Mouse (Mus musculus): ENCODE measurements around the gene Tmem260. TPM values are rescaled to one million over a fixed set of nuclear protein-coding genes. Genes with fewer than 3 reads are reported as not detected.

The Tmem260 gene
- 8.3 and 9.0 TPM in 2 replicates for polyA plus RNA-seq (2015; fragmentation: Nextera tagmentation; extraction: Ambion mirVana)

DNA sequence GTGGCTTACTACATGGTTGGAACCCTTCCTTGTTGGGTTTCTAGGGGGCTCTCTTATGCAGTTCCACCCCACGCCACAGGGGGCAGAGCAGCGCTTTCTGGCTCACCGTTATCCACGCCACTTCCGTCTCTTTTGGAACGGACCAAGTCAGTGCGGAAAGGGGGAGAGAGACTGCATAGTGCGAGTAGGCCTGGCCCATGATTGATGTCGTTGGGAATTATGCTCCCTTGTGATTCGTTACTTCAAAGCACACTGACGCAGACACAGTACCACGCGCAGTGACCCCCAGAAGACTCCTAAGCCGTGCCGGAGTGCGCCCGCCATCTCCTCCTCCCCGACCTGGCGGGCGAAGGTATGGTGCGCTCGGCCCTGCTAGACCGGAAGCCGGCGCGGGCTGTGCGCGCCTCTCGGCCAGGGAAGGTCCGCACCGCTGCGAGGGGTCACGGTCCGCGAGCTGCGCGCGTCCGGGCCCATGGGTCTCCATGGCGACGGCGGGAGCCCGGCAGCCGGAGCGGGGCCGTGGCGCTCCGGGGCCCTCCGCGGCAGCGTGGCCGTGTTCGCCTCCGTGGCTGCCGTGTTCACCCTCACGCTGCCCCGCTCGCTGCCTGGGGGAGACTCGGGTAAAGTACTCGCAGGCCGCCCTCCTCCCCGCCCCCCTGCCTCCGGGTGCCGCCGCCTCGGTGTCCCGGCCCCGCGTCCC is at the start of gene Tmem260:
TSS of gene Tmem260 (plus strand) at position 141 of the 700 bp plus-strand sequence.

Other genes starting within 250 kb of the Tmem260 start
- not detected in 2 replicates for gene Otx2, start 227.7 kb downstream of the Tmem260 start, polyA plus RNA-seq (2015; fragmentation: Nextera tagmentation; extraction: Ambion mirVana)

All from urinary bladder, postnatal 0 days (tissue).